Mouse (Mus musculus): ENCODE measurements around the gene St3gal6.

GRCm38 (mm10) chr16:58449073-58449472 is 75.0 kb downstream of the St3gal6 start:
- TF ChIP-seq POLR2A (IDR thresholded peaks at IDR 0.05; ENCODE audit: borderline replicate concordance, extremely low read depth, insufficient read depth, insufficient read length, poor library complexity, severe bottlenecking): no peak
- no peak for TF ChIP-seq CTCF (IDR thresholded peaks at IDR 0.05; ENCODE audit: borderline replicate concordance, extremely low read depth, insufficient read depth, insufficient read length)
